Mouse (Mus musculus) ovary, postnatal 10 days (tissue): Measurements from ENCODE around the gene Megf11.
A peak's percentile ranks its signal among the peaks of the same experiment; 100 is the strongest.
"Not testable (repeated sequence)": the region's sequence is repeated elsewhere in the genome, so short reads cannot be mapped to it uniquely, and the experiment has no call there.

Experiments used
- DNase-seq: peaks from one replicate; pipeline ENCODE4 v3.0.0; 2022; ENCODE audit warnings: low spot score

The Megf11 gene

DNA sequence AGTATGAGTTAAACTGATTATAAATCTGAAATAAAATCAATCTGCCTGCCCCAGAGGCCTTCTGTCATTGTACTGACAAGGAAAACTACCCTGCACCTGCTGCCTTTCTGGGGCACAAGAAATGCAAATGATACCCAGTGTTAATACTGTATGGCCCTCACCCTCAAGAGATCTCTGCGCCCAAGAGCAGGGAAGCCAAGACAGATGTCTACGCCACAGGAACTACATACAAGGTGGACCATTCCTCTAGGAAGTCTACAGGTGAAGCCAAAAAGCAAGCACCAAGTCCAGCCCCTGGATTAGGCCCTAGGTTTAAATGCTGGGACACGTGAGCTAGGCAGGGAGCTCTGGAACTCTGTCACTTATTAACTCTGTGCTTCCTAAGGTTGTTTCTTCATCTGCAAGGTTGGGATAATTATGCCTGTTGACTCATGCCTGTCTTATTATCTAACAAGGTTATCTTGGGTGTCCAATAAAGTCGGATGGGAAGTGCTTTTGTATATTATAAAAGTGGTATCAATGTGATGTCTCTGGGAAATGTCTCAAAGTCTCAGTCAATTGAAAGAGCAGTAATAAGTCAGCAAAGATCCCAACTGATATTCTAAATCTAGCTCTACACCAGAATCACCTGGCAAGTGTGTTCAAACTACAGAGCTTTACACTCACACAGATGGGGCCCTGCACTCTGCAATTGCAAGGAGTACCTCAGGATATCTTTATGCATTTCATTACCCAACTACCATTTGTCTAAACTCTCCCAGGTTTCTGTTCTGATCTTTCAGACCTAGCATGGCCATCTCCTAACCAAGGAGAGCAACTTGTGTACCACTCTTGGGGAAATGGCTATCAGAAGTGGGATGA, 315.3 kb downstream of the Megf11 start:
- DNase-seq, result no peak

DNA sequence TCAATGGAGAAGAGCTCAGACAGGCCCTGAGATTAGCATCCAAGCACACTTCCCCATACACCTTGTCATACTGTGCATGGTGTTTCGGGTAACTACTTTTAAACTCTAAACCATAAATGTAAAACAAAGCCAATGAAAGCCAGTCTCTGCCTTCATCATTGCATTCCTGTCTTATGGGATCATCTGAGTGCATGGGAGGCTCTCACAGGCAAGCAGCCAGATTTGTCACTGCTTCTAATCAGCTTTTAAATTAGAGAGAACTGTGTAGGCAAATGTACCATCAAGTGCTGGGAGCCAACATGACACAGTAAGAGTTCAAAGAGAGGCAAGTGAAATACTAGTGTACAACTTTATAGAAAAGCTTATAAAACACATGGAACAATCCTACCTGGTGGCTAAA, 316.2 kb downstream of the Megf11 start:
- no peak for DNase-seq

DNA sequence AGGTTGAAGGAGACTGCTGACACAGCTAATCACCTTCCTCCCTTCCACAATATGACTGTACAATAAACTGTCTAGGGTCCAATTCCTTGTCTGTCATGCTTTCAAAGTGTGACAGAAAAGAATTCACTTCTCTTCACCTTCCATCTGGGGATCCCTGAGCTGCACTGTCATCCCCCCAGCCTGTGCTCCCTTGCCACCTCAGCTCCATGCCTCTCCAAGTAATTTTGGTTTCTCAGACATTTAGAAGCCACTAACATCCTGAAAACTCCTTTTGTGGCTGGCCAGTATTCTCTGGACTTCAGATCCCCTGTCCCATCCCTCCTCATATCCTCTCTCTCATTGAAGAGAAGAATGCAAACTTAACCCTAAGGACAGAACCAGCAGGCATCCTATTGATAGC, 317.0 kb downstream of the Megf11 start:
- DNase-seq, result no peak

DNA sequence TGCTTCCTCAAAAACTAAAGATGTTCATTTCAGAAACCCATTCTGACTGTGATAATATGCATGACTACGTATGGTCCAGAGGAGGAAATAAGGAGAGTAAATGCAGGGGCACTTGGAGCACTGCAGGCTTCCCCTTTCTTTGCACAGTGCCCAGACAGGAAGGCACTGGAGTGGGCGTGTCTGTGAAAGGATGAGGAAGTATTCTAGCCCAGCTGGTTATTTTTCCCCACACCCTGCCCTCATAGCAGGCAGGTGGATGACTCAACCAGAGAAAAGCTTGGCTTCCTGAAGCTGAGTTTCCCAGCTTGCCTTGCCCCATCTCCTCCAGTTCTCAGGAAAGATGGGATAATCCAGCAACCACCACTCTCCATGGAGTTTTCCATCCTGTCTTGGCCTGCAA, 317.5 kb downstream of the Megf11 start:
- DNase-seq, result no peak

DNA sequence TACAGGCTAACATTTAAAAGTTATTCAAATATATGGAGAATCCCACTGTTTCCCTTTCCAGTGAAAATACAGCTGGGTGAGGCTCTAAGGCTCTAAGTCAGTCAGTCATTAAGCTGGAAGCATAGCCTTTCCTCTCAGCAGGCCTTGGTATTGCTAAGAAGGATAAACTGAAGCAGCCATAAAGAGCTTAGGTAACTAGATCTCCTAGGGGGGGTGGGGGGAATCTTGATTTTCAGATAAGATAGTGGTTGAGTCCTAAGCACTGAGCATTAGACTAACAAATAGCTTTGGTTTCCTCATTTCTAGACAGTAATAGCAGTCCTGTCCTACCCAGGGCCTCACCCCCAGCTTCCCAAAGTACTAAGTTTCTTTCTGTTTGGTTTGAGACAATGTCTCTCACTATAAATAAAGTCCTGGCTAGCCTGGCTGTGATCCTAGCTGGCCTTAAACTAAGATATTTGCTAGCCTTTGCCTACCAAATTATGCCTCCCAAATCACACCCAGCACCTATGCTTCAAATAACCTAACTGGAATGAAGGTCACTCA, 318.1 kb downstream of the Megf11 start:
- no peak for DNase-seq

DNA sequence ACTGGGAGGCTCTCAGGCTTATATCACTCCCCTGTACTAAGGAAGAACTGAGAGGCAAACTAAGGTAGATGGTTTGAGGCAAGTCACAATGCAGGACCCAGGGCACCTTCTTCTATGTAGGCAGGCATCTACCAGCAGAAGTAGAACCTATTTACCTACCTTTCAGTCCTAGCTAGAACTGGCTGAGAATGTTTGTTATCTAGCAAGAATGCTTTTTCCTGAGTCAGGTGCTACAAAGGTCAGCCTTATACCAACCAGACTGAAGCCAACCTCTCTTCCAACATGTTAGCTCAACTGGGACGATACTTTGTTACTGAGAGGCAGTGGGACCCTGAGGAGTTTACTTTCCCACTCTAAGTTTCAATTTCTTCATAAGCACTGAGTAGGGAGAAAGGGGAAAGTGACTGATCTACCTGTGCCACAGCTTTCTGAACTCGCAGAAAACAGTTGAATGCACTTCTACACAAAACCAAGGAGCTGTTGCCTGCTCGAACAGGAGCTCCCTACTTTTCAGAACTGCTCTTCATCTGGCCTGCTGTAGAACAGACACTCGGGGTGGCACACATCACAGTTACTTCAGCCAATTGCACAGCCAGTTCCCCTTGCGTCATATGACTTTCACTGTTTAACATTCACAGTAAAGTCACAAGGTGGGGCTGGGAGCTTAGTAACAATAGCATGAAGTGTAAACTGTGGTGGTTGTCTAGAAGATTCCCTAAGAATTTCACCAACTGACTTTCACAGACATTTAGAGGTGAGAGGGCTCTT, 318.8 kb downstream of the Megf11 start:
- DNase-seq, result no peak

DNA sequence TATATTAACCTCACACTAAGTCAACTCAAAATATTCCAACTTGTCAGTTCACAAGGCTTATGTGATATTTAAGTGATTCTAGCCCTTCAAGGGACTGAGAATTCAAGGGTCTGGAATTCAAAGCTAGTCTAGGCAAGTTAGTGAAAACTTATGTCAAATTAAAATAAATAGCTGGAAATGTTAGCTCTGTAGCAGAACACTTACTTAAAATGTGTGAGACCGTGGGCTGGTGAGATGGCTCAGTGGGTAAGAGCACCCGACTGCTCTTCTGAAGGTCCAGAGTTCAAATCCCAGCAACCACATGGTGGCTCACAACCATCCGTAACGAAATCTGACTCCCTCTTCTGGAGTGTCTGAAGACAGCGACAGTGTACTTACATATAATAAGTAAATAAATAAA, 324.9 kb downstream of the Megf11 start:
- not testable (repeated sequence) for DNase-seq

DNA sequence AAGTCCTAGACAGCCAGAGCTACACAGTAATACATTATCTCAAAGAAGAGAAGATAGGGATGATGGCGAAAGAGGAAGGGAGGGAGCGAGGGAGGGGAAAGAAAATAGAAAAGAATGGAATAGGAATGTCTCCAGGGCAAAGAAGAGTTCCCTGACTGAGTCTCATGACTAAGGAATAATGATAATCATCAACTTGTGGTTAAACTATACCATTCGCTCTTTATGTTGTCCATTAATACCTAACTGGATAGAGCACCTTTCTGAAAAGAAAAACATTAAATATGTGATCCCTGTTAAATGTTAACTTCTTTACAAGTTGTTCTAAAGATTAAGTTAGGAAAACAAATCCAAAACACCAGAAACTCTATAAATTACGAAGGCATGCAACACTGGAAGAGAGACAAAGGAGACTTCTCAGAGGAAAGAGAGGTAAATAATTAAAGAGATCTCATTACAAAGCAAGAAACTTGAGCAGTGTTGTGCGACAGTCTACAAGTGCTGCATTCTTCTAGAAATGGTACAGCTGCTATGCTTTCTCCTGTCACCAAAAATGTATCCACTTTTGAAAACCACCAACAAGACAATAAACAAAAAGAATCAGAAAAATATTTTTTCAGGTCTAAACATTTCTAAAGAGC, 334.2 kb downstream of the Megf11 start:
- no peak for DNase-seq

DNA sequence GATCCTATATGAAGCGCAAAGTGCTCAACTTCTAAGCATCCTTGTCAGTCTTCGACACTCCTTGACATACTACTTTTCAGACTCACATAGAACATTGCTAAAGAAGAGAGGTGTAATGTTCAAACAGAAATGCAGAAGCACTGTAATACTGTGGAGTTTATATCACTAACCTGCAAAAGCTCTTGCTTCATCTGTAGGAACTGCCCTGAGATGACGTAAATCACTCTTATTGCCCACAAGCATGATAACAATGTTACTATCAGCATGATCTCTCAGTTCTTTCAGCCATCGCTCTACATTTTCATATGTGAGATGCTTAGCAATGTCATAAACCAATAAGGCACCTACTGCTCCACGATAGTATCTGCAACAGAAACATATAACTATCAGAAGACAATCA, 341.0 kb downstream of the Megf11 start:
- no peak for DNase-seq

DNA sequence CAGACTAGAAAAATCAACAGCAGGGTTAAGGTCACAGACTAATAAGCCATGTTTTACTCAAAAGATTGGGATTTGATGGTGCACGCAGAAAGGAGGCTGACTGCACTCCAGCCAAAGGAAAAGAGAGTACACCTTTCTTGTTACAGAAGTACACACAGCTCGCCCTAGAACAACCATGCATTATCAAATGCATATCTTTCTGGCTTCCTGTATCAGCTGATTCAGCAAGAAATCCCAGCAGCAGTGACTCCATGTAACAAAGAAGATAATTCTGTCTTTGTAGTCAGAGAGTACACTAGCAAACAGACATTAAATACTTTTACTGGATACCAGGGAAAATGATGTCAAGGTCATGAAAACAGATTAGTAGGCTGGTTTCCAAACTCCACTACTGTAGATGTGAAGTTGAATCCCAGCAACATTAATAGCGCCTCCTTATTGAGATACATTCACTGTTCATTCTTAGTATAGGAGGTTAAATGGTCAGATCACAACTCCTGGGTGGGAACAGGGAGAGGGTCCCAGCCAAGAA, 345.7 kb downstream of the Megf11 start:
- DNase-seq, result no peak

DNA sequence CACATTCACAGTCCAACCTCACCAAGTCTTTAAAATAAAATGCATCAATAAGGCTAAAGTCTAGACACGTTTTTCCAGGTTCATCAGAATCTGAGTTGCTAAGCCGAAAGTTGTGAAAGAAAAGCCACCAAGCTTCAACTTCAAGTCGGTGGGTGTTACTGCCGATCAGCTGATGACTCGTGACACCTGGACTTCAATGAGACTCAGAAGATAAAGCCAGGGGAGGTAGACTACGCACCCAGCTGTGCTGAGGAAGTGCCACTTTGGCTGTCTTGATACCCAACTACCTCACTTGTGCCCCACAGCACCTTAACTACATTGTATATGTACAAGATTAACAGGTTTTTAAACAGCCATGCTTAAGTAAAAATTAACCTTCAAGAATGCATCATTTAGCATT, 348.7 kb downstream of the Megf11 start:
- no peak for DNase-seq

DNA sequence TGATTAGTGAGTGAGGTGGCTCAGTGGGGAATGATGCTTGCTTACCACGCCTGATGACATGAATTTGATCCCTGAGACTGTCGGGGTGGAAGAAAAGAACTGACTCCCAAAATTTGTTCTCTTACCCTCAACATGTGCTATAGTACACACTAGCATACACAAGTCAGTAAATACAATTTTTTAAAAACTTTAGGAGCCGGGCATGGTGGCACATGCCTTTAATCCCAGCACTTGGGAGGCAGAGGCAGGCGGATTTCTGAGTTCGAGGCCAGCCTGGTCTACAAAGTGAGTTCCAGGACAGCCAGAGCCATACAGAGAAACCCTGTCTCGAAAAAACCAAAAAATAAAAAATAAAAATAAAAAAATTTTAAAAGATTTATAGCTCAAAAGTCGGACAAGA, 349.6 kb downstream of the Megf11 start:
- not testable (repeated sequence) for DNase-seq

DNA sequence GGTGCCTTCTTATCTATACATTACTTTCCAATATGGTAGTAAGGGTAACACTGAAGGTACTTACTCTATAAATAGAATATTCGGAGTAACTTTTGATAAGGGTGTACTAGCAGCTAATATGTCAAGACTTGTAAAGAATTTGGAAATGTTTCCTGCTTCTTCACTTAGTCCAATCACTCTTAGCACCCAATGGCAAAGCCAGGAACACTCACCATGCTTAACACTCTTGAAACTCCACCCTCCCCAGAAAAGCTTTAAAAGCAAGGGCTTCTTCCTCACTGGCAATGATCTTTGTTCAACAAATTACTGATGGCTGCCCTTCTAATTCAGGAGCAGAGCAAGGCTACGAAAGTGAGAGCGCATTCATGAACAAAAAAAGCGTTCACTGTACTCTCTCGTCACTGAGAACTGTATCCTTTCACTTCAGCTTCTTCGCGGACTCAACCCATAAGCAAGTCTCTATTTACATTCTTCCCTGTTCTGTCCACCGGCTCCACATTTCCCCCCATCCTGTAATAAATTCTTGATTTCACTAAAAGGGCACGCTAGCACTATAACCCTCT, 350.7 kb downstream of the Megf11 start:
- DNase-seq, result no peak

DNA sequence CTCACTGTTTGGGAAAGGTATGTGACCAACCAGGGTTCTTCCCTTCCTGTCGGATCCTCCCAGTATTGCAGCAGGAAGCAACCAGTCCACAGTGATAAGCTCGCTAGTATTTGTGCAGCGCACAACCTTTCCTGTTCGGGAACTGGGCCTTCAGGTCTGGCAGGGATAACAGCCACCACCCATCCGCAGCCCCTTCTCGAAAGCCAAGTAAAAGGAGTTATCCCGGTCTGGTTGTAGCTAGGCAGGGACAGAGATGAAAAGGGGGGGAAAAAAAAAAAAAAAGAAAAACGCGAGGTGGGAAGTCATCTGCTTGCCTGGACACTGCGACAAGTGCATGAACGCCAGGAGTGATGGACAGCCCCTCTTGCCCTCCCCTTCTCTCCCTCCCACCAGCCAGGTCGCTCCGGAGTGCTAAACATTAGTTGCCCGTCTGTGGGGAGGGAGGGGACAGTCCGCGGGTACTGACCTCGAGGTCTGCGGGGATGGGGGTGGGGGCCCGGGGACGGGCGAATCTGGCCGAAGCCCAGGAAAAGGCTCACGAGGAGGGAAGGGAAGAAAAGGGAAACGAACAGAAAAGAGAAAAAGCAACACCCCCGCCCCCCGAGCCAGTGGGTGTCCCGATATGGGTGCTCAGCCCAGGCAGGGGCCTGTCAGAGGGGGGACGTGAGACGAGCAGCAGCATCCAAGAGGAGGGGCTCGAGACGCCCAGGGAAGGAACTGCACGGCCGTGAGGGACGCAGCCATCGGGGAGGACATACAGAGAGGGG, 351.4 kb downstream of the Megf11 start:
- peak; percentile 16 for DNase-seq

DNA sequence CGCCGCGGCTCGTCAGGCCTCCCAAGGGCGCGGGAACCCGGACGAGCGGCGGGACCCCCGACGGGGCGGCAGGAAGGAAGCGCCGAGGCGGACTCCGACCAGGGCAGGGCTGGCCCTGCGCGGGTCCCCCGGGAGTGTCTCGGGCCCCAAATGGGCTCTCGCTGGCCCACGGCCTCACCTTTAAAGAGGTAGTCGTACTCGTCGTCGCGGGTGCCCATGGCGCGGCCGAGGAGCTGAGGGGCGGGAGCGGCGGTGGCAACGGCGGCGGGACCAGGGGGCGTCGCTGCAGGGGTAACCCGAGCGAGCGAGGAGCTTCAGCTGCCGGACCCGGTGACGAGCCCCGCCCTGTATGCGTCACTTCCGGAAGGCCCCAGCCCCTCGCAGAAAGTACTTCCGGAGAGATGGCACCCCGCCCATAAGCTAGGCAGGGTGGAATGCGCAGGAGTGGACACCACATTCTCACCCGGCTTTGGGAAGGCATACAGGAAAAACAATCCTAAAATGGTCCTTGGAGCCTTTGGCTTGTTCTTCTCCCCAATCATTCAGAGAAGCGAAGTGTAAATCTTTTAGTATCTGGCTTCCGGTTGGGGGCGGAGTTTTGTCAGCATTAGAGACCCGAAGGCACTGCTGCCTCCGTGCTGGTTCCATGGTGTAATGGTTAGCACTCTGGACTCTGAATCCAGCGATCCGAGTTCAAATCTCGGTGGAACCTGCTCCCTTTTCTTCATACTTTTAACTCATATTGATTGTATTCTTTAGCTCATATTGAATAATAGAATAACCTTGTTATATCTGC, 352.2 kb downstream of the Megf11 start, which contains the start of gene Rab11a:
TSS of gene Rab11a (minus strand) at position 353 of the 796 bp plus-strand sequence.
- DNase-seq, result peak; percentile 91

DNA sequence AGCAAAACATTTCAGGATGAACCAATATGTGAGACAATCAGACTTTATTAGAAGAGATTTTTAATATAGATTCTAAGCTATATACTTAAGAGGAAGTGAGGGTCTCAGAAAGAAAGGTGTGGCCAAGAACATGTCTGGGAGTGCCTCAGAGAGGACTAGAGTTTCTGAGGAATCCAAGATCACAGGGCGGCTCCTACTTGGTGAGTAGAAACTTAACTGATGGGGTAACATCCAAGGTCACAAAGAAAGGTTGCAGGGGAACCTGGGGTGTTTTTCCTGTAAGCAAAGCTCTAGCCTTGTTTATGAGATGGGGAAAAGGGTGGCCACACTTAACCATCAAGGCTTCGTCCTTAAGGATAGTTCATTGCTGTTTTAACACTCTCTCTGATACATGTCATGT, 353.6 kb downstream of the Megf11 start:
- no peak for DNase-seq

DNA sequence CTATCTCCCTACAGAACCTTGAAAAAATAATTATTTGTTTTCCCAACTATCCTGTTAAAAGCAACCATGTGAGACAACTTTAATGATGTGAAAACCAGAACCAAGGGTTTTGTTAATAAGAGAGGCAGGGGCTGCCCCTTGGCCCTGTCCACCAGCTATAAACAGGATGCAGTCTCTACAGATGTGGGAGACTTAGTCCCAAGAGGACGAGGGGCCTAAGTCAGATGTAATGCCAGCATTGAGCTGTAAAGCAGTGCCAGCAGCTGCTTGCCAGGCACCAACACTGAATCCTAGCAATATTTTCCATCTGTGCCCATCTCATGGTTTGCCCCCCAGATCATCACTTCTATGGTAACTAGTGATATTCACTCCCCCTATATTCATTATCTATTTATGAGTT, 357.0 kb downstream of the Megf11 start:
- no peak for DNase-seq

DNA sequence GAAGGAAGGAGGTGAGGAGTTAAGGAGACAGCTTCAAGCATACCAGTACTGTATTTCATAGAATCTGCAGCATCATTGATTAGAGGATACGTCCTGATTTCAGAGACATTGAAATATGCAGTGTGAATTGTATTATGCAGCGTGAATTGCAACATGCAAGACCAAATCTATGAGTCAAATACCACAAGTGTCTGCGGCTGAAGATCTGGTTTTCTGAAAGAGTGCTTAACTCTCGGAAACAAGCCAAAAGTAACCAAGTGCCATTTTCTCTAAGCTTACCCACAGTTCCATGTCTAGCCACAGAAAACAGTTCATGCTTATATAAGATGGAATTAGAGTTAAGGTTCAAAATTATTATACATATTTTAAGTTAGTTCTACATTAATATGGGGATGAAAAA, 362.3 kb downstream of the Megf11 start:
- DNase-seq, result no peak

DNA sequence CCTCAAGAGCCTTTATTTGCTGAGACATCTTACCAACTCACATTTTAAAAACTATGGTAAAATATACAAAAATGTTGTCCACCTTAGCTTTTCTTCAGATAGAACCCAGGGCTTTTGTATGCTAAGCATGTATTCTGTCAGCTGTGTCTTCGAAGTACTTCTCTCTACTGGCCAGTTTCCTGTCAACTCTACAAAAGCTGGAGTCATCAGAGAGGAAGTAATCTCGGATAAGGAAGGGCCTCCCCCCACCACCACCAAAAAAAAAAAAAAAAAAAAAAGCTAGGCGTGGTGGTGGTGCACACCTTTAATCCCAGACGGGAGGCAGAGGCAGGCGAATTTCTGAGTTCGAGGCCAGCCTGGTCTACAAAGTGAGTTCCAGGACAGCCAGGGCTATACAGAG, 363.9 kb downstream of the Megf11 start:
- no peak for DNase-seq

DNA sequence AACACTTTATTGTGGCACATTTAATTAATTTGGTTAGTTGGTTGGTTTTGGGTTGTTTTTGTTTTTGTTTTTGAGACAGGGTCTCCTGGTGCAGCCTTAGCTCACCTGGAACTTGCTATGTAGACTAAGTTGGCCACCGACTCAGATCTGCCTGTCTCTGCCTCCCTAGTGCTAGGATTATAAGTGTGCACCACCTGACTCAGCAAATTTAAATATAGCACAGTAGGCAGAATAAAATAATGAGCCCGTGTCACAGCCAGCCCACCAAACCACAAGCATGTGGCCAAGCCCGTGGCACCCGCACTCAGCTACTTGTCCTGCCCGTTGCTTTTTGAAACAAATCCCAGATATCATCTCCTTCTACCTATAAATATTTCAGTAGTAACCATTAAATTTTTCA, 367.1 kb downstream of the Megf11 start:
- DNase-seq, result no peak
